Mouse (Mus musculus): ENCODE measurements around the gene Scube3. TPM values are rescaled to one million over a fixed set of nuclear protein-coding genes. Genes with fewer than 3 reads are reported as not detected.

The Scube3 gene
- polyA plus RNA-seq, 1 experiment from 2014 or later = 8.6 TPM

DNA sequence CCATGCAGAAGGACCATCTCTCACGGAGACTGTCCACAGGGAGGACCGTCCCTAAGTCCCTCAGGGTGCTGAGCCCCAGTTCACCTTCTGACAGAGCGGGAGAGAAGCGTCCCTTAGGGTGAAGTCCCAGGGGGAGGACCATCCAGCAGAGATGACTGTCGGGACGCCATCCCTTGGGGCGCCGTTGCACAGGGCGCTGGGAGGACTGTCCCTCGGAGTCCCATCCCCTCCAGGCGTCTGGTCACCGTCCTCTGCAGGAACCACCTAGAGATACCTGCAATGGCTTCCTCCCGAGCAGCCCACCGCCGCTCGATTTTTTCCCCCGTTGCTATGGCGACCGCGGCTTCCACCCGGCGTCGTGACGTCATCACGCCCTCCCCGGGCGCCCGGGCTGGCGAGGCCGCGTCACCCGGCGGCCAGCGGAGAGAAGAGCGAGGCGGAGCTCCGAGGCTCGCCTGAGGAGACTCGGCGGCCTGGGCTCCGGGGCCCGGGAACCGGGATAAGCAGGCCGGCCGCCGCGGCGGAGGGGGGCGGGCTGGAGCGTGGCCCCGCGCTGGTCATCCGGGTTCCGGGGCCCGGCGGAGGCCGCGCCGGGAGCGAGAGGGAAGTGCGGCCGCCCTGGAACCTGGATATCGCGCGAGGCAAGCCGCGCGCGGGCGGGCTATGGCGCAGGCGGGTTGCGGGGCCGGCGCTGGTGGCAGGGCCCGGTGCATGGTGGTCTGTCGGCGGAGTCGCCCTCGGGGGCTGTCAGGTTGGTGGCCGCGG lies 35.0 kb downstream of the Scube3 start, which contains the start of gene Zfp523:
Gene Zfp523 (plus strand): TSS at position 355 of the 765 bp plus-strand sequence.
- Histone ChIP-seq H3K27ac (ENCODE audit: low read depth, low read length) (peak within 1 kb of the TSS; percentile 97), H3K4me2 (replicated peaks; ENCODE audit: low read depth, low read length) (peak within 1 kb of the TSS; percentile 89), H3K27me3 (ENCODE audit: control insufficient read depth, insufficient read depth, low read length) (no peaks in the 10 kb centered on the region), H3K9ac (ENCODE audit: low read depth, low read length) (peak within 1 kb of the TSS; percentile 97), H3K36me3 (ENCODE audit: control insufficient read depth, insufficient read depth, low read length) (no peaks in the 10 kb centered on the region), H3K9me3 (ENCODE audit: control insufficient read depth, low read length) (no peaks in the 10 kb centered on the region), H3K4me1 (replicated peaks; ENCODE audit: control insufficient read depth, insufficient read depth, low read length) (peaks cover 2% of the 10 kb centered on the region; the same call in 1 of the 2 replicates), H3K4me3 (ENCODE audit: low read depth, low read length) (peak within 1 kb of the TSS; percentile 78)
- WGBS = under 1% methylated on average over 81 of the region's 82 CpGs
- peak; percentile 96 for DNase-seq (ENCODE audit: low spot score)
- peak; percentile 86 for ATAC-seq (ENCODE audit: low FRiP score)

DNA sequence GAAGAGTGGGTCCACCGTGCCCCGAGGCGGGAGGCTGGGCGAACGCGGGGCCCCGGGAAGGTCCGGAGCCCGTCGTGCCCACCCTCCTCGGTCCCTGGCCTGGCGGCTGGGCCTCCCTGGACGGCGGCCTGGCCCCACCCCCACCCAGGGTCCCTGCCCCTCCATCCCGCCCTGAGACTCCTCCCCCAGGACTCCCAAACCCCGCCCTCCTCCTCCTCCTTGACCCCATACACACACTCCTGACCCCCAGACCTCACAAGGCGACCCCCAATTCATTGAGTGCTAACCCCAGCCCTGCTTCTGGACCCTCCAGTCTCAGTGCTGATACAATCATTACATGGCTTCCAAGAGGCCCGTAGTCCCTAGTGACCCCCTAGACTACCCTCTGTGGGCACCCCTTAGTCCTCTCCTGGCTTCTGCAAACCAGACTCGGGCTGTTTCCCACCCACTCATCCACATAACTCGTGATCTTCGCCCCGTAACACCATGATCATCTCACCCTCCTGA lies 35.7 kb downstream of the Scube3 start:
- H3K27ac ChIP-seq (ENCODE audit: low read depth, low read length) = peak overlapping the region; percentile 97
- H3K4me3 ChIP-seq (ENCODE audit: low read depth, low read length) = peak overlapping the region; percentile 78
- no peaks in the 10 kb centered on the region for H3K36me3 ChIP-seq (ENCODE audit: control insufficient read depth, insufficient read depth, low read length)
- ATAC-seq (ENCODE audit: low FRiP score) = peak; percentile 79
- no peaks in the 10 kb centered on the region for H3K27me3 ChIP-seq (ENCODE audit: control insufficient read depth, insufficient read depth, low read length)
- peak overlapping the region; percentile 89 for H3K4me2 ChIP-seq (replicated peaks; ENCODE audit: low read depth, low read length)
- peak overlapping the region; percentile 97 for H3K9ac ChIP-seq (ENCODE audit: low read depth, low read length)
- H3K9me3 ChIP-seq (ENCODE audit: control insufficient read depth, low read length) = no peaks in the 10 kb centered on the region
- peak; percentile 76 for DNase-seq (ENCODE audit: low spot score)
- H3K4me1 ChIP-seq (replicated peaks; ENCODE audit: control insufficient read depth, insufficient read depth, low read length) = peaks cover 2% of the 10 kb centered on the region; the same call in 1 of the 2 replicates
- WGBS = 15% methylated on average over 10 of the region's 22 CpGs

DNA sequence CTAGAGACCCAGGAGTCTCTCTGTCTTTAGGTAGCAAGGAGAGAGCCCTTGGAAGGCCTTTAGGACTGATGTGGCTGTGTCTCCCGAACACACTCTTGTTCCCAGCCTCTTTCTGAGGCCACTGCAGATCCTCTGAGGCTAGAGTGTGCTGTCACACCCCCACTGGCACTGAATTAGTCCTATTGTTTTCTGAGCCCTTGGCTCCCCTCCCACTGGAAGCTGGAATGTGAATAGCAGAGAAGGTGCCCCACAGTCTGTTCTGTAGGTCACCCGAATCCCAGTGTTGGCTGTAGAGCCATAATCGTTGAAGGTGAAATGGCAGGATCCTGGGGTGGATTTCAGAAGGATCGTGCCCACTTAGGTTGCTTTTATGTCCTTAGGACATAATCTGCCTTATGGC lies 38.4 kb downstream of the Scube3 start:
- no peak for DNase-seq (ENCODE audit: low spot score)
- no peak overlapping the region for H3K27ac ChIP-seq (ENCODE audit: low read depth, low read length)
- H3K36me3 ChIP-seq (ENCODE audit: control insufficient read depth, insufficient read depth, low read length) = no peaks in the 10 kb centered on the region
- no peak overlapping the region for H3K4me3 ChIP-seq (ENCODE audit: low read depth, low read length)
- ATAC-seq (ENCODE audit: low FRiP score) = no peak
- H3K4me2 ChIP-seq (replicated peaks; ENCODE audit: low read depth, low read length) = no peak overlapping the region
- WGBS = 45% methylated on average over 4 of the region's 4 CpGs
- H3K4me1 ChIP-seq (replicated peaks; ENCODE audit: control insufficient read depth, insufficient read depth, low read length) = no peaks in the 10 kb centered on the region; the same call in 1 of the 2 replicates
- H3K27me3 ChIP-seq (ENCODE audit: control insufficient read depth, insufficient read depth, low read length) = no peaks in the 10 kb centered on the region
- H3K9me3 ChIP-seq (ENCODE audit: control insufficient read depth, low read length) = no peaks in the 10 kb centered on the region
- H3K9ac ChIP-seq (ENCODE audit: low read depth, low read length) = no peak overlapping the region

DNA sequence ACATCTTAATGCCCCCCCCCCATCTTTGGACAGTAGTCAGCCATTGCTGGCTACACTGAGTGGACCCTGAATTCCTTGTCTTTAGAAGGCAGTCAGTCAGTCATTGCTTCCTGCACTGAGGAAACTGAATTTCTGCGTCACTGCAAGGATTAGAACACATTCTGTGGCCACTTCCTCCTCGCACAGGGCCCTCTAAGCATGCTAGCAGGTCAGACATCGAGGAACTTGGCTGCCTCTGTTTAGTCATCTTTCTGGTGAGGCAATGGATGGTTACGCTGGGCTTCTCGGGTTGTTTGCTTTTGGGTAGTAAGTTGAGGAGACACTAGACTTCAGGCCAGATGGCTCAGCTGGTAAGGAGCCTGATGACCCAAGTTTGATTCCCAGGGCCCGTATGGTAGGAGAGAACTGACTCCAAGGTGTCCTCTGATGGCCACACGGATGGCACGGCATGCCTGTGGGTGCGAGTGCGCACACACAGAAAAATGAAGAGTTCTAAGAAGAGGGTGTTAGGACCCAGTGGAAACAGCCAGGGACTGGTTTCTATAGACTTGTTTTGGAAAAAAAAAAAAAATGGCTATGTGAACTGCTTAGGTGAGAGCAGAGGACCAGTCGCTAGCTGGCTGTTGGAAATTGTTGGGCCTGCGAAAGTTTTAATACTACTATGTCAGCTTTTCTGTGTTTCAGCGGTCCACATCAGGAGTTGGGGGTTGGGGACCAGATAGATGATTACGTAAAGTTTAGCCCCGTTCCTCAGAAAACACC lies 39.0 kb downstream of the Scube3 start:
- no peaks in the 10 kb centered on the region for H3K36me3 ChIP-seq (ENCODE audit: control insufficient read depth, insufficient read depth, low read length)
- WGBS = 85% methylated on average over 15 of the region's 15 CpGs
- H3K9me3 ChIP-seq (ENCODE audit: control insufficient read depth, low read length) = no peaks in the 10 kb centered on the region
- H3K27ac ChIP-seq (ENCODE audit: low read depth, low read length) = no peak overlapping the region
- no peaks in the 10 kb centered on the region for H3K27me3 ChIP-seq (ENCODE audit: control insufficient read depth, insufficient read depth, low read length)
- no peak overlapping the region for H3K4me2 ChIP-seq (replicated peaks; ENCODE audit: low read depth, low read length)
- no peak overlapping the region for H3K9ac ChIP-seq (ENCODE audit: low read depth, low read length)
- H3K4me1 ChIP-seq (replicated peaks; ENCODE audit: control insufficient read depth, insufficient read depth, low read length) = no peaks in the 10 kb centered on the region; the same call in 1 of the 2 replicates
- ATAC-seq (ENCODE audit: low FRiP score) (no peak), DNase-seq (ENCODE audit: low spot score) (no peak)
- no peak overlapping the region for H3K4me3 ChIP-seq (ENCODE audit: low read depth, low read length)

DNA sequence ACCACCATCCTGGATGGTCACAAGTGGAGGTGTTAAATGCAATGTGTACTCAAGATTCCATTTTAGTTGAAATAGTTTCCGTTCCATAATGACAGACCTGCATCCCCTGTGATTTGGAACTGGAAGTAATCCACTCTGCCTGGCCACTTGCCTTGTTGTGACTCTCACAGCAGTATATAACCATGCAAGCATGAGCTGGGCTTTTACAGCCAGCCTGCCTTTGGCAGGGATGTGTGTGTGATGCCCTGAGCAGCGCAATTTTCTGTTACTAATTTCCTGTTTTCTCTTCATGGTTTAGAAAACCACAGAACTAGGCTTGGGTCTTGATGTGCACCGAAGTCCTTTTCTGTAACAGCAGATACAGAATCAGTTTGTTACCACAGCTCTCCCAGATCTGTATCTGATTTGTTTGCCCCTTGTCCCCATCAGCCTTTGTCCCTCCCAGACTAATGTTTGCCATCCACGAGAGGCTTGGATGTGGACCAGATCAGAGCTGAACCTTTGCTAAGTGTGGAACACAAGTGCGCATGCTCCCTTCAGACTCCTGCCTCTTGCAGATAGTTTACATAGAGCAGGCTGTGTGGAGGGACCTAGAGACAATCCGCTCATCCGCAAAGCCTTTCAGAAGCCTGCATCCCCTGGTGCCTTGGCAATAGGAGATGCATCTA lies 43.2 kb downstream of the Scube3 start:
- no peak for DNase-seq (ENCODE audit: low spot score)
- 88% methylated on average over 7 of the region's 7 CpGs for WGBS
- Histone ChIP-seq H3K4me2 (replicated peaks; ENCODE audit: low read depth, low read length) (no peak overlapping the region), H3K9me3 (ENCODE audit: control insufficient read depth, low read length) (no peaks in the 10 kb centered on the region), H3K4me1 (replicated peaks; ENCODE audit: control insufficient read depth, insufficient read depth, low read length) (no peaks in the 10 kb centered on the region; the same call in 1 of the 2 replicates), H3K36me3 (ENCODE audit: control insufficient read depth, insufficient read depth, low read length) (peaks cover 5% of the 10 kb centered on the region; the same call in 1 of the 2 replicates), H3K27ac (ENCODE audit: low read depth, low read length) (no peak overlapping the region), H3K9ac (ENCODE audit: low read depth, low read length) (no peak overlapping the region), H3K4me3 (ENCODE audit: low read depth, low read length) (no peak overlapping the region), H3K27me3 (ENCODE audit: control insufficient read depth, insufficient read depth, low read length) (no peaks in the 10 kb centered on the region)
- no peak for ATAC-seq (ENCODE audit: low FRiP score)

DNA sequence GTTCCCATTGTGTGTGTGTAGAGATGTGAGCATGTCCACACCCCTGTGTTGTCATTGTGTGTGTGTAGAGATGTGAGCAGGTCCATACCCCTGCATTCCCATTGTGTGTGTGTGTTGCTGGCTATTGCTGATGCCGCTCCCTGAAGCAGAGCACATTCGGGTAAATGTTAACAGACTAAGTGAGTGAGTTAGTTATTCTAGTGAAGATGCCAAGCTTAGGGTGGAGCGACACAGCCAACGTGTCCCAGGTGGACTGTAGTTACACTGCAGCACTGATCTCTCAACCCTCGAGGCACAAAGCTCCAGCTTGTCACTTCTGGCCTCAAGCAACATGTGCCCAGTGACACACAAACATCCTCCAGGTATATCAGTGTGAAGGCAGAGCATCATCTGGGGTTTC lies 46.4 kb downstream of the Scube3 start:
- H3K27ac ChIP-seq (ENCODE audit: low read depth, low read length) = no peak overlapping the region
- H3K4me2 ChIP-seq (replicated peaks; ENCODE audit: low read depth, low read length) = no peak overlapping the region
- no peaks in the 10 kb centered on the region for H3K4me1 ChIP-seq (replicated peaks; ENCODE audit: control insufficient read depth, insufficient read depth, low read length)
- 87% methylated on average over 5 of the region's 5 CpGs for WGBS
- ATAC-seq (ENCODE audit: low FRiP score) (no peak), DNase-seq (ENCODE audit: low spot score) (no peak)
- H3K36me3 ChIP-seq (ENCODE audit: control insufficient read depth, insufficient read depth, low read length) = peaks cover 5% of the 10 kb centered on the region; the same call in 1 of the 2 replicates
- H3K9me3 ChIP-seq (ENCODE audit: control insufficient read depth, low read length) = no peaks in the 10 kb centered on the region
- H3K27me3 ChIP-seq (ENCODE audit: control insufficient read depth, insufficient read depth, low read length) = no peaks in the 10 kb centered on the region
- no peak overlapping the region for H3K9ac ChIP-seq (ENCODE audit: low read depth, low read length)
- H3K4me3 ChIP-seq (ENCODE audit: low read depth, low read length) = no peak overlapping the region

DNA sequence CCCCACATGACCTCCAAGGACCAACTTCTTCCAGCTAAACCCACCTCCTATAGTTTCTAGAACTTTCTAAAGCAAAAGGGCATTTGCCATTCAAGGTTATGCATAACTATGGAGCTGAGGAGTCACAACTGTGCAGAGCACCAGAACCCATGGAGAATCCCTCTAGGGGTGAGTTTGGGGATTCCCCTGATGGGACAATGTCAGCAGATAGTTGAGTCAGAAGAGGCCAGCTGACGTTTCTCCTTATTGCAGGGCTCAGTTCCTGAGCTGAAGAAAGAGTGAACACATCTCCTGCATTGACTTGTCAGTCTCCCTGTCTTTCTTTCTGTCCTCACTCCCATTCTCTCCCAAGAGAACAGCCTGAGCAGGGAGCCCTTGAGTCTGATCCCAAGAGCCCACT lies 50.8 kb downstream of the Scube3 start:
- Histone ChIP-seq H3K4me2 (replicated peaks; ENCODE audit: low read depth, low read length) (no peak overlapping the region), H3K4me1 (replicated peaks; ENCODE audit: control insufficient read depth, insufficient read depth, low read length) (no peaks in the 10 kb centered on the region), H3K4me3 (ENCODE audit: low read depth, low read length) (no peak overlapping the region), H3K27ac (ENCODE audit: low read depth, low read length) (no peak overlapping the region), H3K36me3 (ENCODE audit: control insufficient read depth, insufficient read depth, low read length) (peaks cover 13% of the 10 kb centered on the region), H3K9ac (ENCODE audit: low read depth, low read length) (no peak overlapping the region), H3K9me3 (ENCODE audit: control insufficient read depth, low read length) (no peaks in the 10 kb centered on the region), H3K27me3 (ENCODE audit: control insufficient read depth, insufficient read depth, low read length) (no peaks in the 10 kb centered on the region)
- ATAC-seq (ENCODE audit: low FRiP score) (no peak), DNase-seq (ENCODE audit: low spot score) (no peak)
- WGBS = 72% methylated on average over 1 of the region's 1 CpGs

DNA sequence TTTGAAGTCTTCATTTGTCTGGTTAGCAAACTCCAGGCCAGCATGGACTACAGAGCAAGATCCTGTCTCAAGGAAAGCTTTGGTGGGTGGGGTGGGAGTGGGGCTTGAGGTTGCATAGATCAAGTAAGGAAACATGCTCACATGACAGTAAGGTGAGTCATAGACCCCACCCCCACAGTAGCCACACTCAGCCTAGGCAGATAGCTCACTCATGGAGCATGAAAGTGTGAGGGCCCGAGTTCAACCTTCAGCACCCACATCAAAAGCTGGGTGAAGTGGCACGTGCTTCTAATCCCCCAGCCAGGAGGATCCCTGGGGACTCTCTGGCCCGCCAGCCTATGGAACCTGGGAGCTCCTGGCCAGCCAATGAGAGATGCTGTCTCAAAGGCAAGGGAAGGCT lies 51.6 kb downstream of the Scube3 start:
- Histone ChIP-seq H3K36me3 (ENCODE audit: control insufficient read depth, insufficient read depth, low read length) (peaks cover 13% of the 10 kb centered on the region), H3K4me2 (replicated peaks; ENCODE audit: low read depth, low read length) (no peak overlapping the region)
- 92% methylated on average over 3 of the region's 3 CpGs for WGBS

More for the DNA sequence above, 51.6 kb downstream of the Scube3 start:
- Histone ChIP-seq H3K9ac (ENCODE audit: low read depth, low read length) (no peak overlapping the region), H3K27me3 (ENCODE audit: control insufficient read depth, insufficient read depth, low read length) (no peaks in the 10 kb centered on the region), H3K27ac (ENCODE audit: low read depth, low read length) (no peak overlapping the region), H3K4me1 (replicated peaks; ENCODE audit: control insufficient read depth, insufficient read depth, low read length) (no peaks in the 10 kb centered on the region), H3K4me3 (ENCODE audit: low read depth, low read length) (no peak overlapping the region), H3K9me3 (ENCODE audit: control insufficient read depth, low read length) (no peaks in the 10 kb centered on the region)
- ATAC-seq (ENCODE audit: low FRiP score) = no peak
- no peak for DNase-seq (ENCODE audit: low spot score)

All from hindbrain, embryonic 11.5 days (tissue).